Mouse (Mus musculus) bone marrow macrophage, adult 2 months (primary cell): ENCODE data around the gene Tbc1d8. TPM values are rescaled to one million over a fixed set of nuclear protein-coding genes. Genes with fewer than 3 reads are reported as not detected.

ENCODE experiments used
- H3K27ac ChIP-seq: 2 replicates; pipeline ENCODE4 v1.5.1; 2012; ENCODE audit warnings: low read depth, low read length; ENCODE audit not compliant: insufficient read depth
- H3K4me1 ChIP-seq: 2 replicates; pipeline ENCODE4 v1.6.1; 2012; ENCODE audit warnings: low read length; ENCODE audit not compliant: control insufficient read depth, insufficient read depth
- H3K4me3 ChIP-seq: 2 replicates; pipeline ENCODE4 v1.5.1; 2012; ENCODE audit warnings: mild to moderate bottlenecking, low read length, moderate library complexity; ENCODE audit not compliant: insufficient read depth
- CTCF ChIP-seq: IDR thresholded peaks from 2 replicates; pipeline ENCODE4 v1.5.1; 2012; ENCODE audit warnings: low read depth, mild to moderate bottlenecking, low read length, moderate library complexity
- POLR2A ChIP-seq: IDR thresholded peaks from 2 replicates; pipeline ENCODE4 v1.6.1; 2012; ENCODE audit warnings: mild to moderate bottlenecking, low read depth, low read length, borderline replicate concordance
- polyA plus RNA-seq: library from polyadenylated mRNA; stranded (reverse); fragments of >200 nt; gene quantifications from 2 replicates; pipeline ENCODE4 v1.2.4, GENCODE M21; 2012; ENCODE audit not compliant: missing spikeins, insufficient read depth, insufficient read length

Gene Tbc1d8
- polyA plus RNA-seq, 1 experiment = 78.2 TPM

DNA sequence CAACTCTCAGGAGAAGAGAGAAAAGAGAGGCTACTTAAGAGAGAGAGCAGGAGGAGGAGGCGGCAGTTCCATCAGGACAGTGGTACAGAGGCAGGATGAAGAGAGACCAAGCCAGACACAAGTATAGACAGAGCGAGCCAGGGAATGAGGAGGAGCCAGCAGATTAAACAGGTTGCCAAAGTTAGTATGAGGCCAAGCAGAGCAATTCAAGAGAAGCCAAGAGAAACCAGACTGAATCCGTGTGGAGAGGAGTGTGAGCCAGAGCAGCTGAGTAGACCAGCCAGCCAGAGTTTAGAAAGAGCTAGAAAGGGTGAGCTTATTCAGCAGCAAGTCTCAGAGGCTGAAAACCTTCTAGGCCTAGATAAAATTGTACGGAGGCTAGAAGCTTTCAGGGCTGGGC, 91.1 kb downstream of the Tbc1d8 start:
- TF ChIP-seq CTCF (no peak), POLR2A (no peak)
- no peaks in the 10 kb centered on the region for H3K4me1 ChIP-seq
- H3K27ac ChIP-seq = no peak overlapping the region
- H3K4me3 ChIP-seq = no peak overlapping the region

- no peak for TF ChIP-seq POLR2A
- TF ChIP-seq CTCF = no peak
- no peaks in the 10 kb centered on the region for H3K4me1 ChIP-seq
- no peak overlapping the region for H3K27ac ChIP-seq
- H3K4me3 ChIP-seq = no peak overlapping the region
Measured at GRCm38 (mm10) chr1:39386456-39386855, 92.1 kb downstream of the Tbc1d8 start.

DNA sequence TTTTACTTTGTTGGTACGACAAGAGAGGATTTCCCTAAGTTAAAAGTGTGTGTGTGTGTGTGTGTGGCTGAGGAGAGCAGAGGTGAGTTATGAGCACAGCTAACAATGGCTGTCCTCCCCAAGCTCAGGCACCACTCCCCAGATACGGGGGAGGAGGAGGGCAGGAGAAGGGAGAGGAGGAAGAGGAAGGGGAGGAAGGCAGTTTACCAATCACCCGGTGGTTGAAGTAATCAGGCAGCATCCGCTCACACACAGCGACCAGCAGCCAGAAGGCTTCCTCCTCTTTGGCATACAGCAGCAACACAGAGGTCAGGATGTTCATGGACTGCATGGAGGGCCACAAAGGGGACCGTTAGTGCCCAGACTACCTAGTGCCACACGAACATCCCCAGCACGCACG, 93.6 kb downstream of the Tbc1d8 start:
- no peak for TF ChIP-seq CTCF
- no peak for TF ChIP-seq POLR2A
- Histone ChIP-seq H3K4me3 (no peak overlapping the region), H3K27ac (no peak overlapping the region), H3K4me1 (no peaks in the 10 kb centered on the region)

GRCm38 (mm10) chr1:39381017-39381416, 97.5 kb downstream of the Tbc1d8 start:
- TF ChIP-seq POLR2A (no peak), CTCF (no peak)

GRCm38 (mm10) chr1:39379021-39379420, 99.5 kb downstream of the Tbc1d8 start:
- Histone ChIP-seq H3K27ac (no peak overlapping the region), H3K4me1 (no peaks in the 10 kb centered on the region)

More at GRCm38 (mm10) chr1:39381017-39381416, 97.5 kb downstream of the Tbc1d8 start:
- Histone ChIP-seq H3K4me3 (no peak overlapping the region), H3K27ac (no peak overlapping the region), H3K4me1 (no peaks in the 10 kb centered on the region)

DNA sequence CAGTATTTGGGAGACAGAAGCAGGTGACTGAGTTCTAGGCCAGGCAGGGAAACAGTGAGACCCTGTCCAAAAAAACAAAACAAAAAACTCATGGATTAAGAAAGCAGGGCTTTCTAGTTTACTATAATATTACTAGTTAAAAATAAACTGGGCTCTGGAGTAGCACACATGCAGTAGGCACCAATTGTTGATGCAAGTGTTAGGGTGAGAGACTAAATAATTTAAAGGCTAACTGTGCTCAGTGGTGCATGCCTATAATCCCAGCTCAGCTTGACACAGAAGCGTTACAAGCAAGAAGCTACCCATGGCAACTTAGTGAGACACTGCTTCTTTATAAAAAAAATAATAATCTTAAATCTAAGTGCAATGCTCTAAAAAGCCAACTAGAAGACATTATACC, 100.0 kb downstream of the Tbc1d8 start:
- Histone ChIP-seq H3K27ac (no peak overlapping the region), H3K4me3 (no peak overlapping the region), H3K4me1 (no peaks in the 10 kb centered on the region)
- TF ChIP-seq POLR2A = no peak
- no peak for TF ChIP-seq CTCF

More at GRCm38 (mm10) chr1:39379021-39379420, 99.5 kb downstream of the Tbc1d8 start:
- no peak overlapping the region for H3K4me3 ChIP-seq
- TF ChIP-seq POLR2A (no peak), CTCF (no peak)

- no peak overlapping the region for H3K27ac ChIP-seq
- no peak overlapping the region for H3K4me3 ChIP-seq
- TF ChIP-seq POLR2A = no peak
- no peak for TF ChIP-seq CTCF
- H3K4me1 ChIP-seq = no peaks in the 10 kb centered on the region
Measured at GRCm38 (mm10) chr1:39376726-39377240, 101.8 kb downstream of the Tbc1d8 start.

- no peak overlapping the region for H3K27ac ChIP-seq
- TF ChIP-seq CTCF (no peak), POLR2A (no peak)
- no peaks in the 10 kb centered on the region for H3K4me1 ChIP-seq
- no peak overlapping the region for H3K4me3 ChIP-seq
Measured at GRCm38 (mm10) chr1:39376121-39376520, 102.4 kb downstream of the Tbc1d8 start.

- TF ChIP-seq POLR2A = no peak
- no peak for TF ChIP-seq CTCF
- H3K27ac ChIP-seq = no peak overlapping the region
- H3K4me3 ChIP-seq = no peak overlapping the region
- peaks cover 4% of the 10 kb centered on the region for H3K4me1 ChIP-seq
Measured at GRCm38 (mm10) chr1:39374231-39374809, 104.2 kb downstream of the Tbc1d8 start.

GRCm38 (mm10) chr1:39373378-39373777, 105.2 kb downstream of the Tbc1d8 start:
- TF ChIP-seq POLR2A (no peak), CTCF (no peak)
- no peak overlapping the region for H3K27ac ChIP-seq
- H3K4me3 ChIP-seq = no peak overlapping the region
- peaks cover 7% of the 10 kb centered on the region for H3K4me1 ChIP-seq
